Mouse (Mus musculus) liver, embryonic 13.5 days (tissue): ENCODE measurements around the gene Clcf1. TPM values are rescaled to one million over a fixed set of nuclear protein-coding genes. Genes with fewer than 3 reads are reported as not detected.

Experiments used
- ATAC-seq: fragments of 200-750 bp; cut with Nextera tagmentation; 2 replicates; pipeline ENCODE4 v1.8.0; 2017; ENCODE audit warnings: low read depth, mild to moderate bottlenecking, moderate number of reproducible peaks, moderate library complexity
- DNase-seq: peaks from one replicate; pipeline ENCODE4 v3.0.0; 2022
- H3K27ac ChIP-seq: fragments of 300-500 bp; sonication (generic); 2 replicates; pipeline ENCODE4 v1.5.1; 2015; ENCODE audit warnings: moderate library complexity, mild to moderate bottlenecking, inconsistent platforms
- H3K27me3 ChIP-seq: fragments of 300-500 bp; sonication (generic); 2 replicates; pipeline ENCODE4 v1.6.1; 2015; ENCODE audit warnings: mild to moderate bottlenecking, inconsistent platforms
- H3K36me3 ChIP-seq: fragments of 300-500 bp; sonication (generic); 2 replicates; pipeline ENCODE4 v1.6.1; 2015; ENCODE audit warnings: mild to moderate bottlenecking, inconsistent platforms
- H3K4me1 ChIP-seq: fragments of 300-500 bp; sonication (generic); replicated peaks from 2 replicates; pipeline ENCODE4 v1.6.1; 2015; ENCODE audit warnings: inconsistent platforms
- H3K4me2 ChIP-seq: fragments of 300-500 bp; sonication (generic); 2 replicates; pipeline ENCODE4 v1.6.1; 2015; ENCODE audit warnings: inconsistent platforms, mild to moderate bottlenecking, moderate library complexity
- H3K4me3 ChIP-seq: fragments of 300-500 bp; sonication (generic); replicated peaks from 2 replicates; pipeline ENCODE4 v1.5.1; 2015; ENCODE audit warnings: mild to moderate bottlenecking, inconsistent platforms
- H3K9ac ChIP-seq: fragments of 300-500 bp; sonication (generic); 2 replicates; pipeline ENCODE4 v1.6.1; 2015; ENCODE audit warnings: mild to moderate bottlenecking, inconsistent platforms
- H3K9me3 ChIP-seq: fragments of 300-500 bp; sonication (generic); replicated peaks from 2 replicates; pipeline ENCODE4 v1.6.1; 2016; ENCODE audit warnings: inconsistent platforms
- WGBS: fragments of 180-500 bp; shearing (Covaris S2); methylation state at CpG from one replicate; pipeline ENCODE4 v1.1.7; 2015; ENCODE audit not compliant: insufficient replicate concordance; 5-methylcytosine and 5-hydroxymethylcytosine counted together
- polyA plus RNA-seq: library from polyadenylated mRNA; unstranded; fragments of >200 nt; fragmentation: Nextera tagmentation; extraction: Ambion mirVana; gene quantifications from 2 replicates; pipeline ENCODE4 v1.2.1, GENCODE M21; 2015

Gene Clcf1
- polyA plus RNA-seq, 1 experiment from 2014 or later = 0.35 TPM

GRCm38 (mm10) chr19:4181892-4182291, 32.1 kb upstream of the Clcf1 start:
- no peak overlapping the region for H3K27ac ChIP-seq
- H3K4me2 ChIP-seq = no peak overlapping the region
- no peaks in the 10 kb centered on the region for H3K9me3 ChIP-seq
- H3K4me1 ChIP-seq = peaks cover 22% of the 10 kb centered on the region
- H3K36me3 ChIP-seq = no peaks in the 10 kb centered on the region
- H3K4me3 ChIP-seq = no peak overlapping the region
- DNase-seq (no peak), ATAC-seq (no peak)
- 42% methylated on average over 3 of the region's 3 CpGs for WGBS
- no peaks in the 10 kb centered on the region for H3K27me3 ChIP-seq
- H3K9ac ChIP-seq = no peak overlapping the region

GRCm38 (mm10) chr19:4183689-4184088, 30.3 kb upstream of the Clcf1 start:
- ATAC-seq = no peak
- no peak overlapping the region for H3K4me2 ChIP-seq
- WGBS = 63% methylated on average over 2 of the region's 2 CpGs
- no peak overlapping the region for H3K9ac ChIP-seq
- H3K36me3 ChIP-seq = no peaks in the 10 kb centered on the region
- no peaks in the 10 kb centered on the region for H3K27me3 ChIP-seq
- no peak overlapping the region for H3K27ac ChIP-seq
- H3K4me3 ChIP-seq = no peak overlapping the region
- H3K9me3 ChIP-seq = no peaks in the 10 kb centered on the region
- H3K4me1 ChIP-seq = peaks cover 22% of the 10 kb centered on the region
- no peak for DNase-seq

- ATAC-seq = peak; percentile 46
- Histone ChIP-seq H3K9ac (no peak overlapping the region), H3K9me3 (no peaks in the 10 kb centered on the region), H3K36me3 (no peaks in the 10 kb centered on the region), H3K27me3 (no peaks in the 10 kb centered on the region), H3K4me3 (no peak overlapping the region), H3K27ac (peak overlapping the region; percentile 68), H3K4me1 (peaks cover 25% of the 10 kb centered on the region), H3K4me2 (peak overlapping the region; percentile 28; the same call in 1 of the 2 replicates)
- no peak for DNase-seq
- WGBS = 28% methylated on average over 15 of the region's 15 CpGs
These were observed 28.8 kb upstream of the Clcf1 start for GRCm38 (mm10) chr19:4184976-4185975.

DNA sequence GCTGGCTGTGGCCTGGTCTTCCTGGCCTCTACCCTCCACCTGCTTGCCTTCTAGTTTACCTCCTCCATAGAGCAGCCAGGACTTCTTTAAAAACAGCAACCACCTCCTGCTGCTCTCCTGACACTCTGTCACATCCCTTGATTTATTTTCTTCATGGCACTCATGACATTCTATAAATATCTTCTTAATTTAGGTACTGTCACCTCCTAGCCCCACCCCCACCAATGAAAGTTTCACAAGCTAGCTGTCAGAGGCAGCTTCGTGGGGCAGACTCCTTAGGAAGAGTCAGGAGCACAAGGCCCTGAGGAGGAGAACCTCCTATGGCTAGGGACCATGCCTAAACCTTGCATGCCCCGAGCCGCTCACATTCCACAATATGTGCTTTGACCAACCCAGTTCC, 26.7 kb upstream of the Clcf1 start:
- peaks cover 35% of the 10 kb centered on the region for H3K4me1 ChIP-seq
- H3K27me3 ChIP-seq = no peaks in the 10 kb centered on the region
- no peak overlapping the region for H3K27ac ChIP-seq
- H3K4me2 ChIP-seq = no peak overlapping the region
- H3K9me3 ChIP-seq = no peaks in the 10 kb centered on the region
- ATAC-seq (no peak), DNase-seq (no peak)
- H3K4me3 ChIP-seq = no peak overlapping the region
- H3K9ac ChIP-seq = no peak overlapping the region
- 72% methylated on average over 3 of the region's 3 CpGs for WGBS
- H3K36me3 ChIP-seq = no peaks in the 10 kb centered on the region

DNA sequence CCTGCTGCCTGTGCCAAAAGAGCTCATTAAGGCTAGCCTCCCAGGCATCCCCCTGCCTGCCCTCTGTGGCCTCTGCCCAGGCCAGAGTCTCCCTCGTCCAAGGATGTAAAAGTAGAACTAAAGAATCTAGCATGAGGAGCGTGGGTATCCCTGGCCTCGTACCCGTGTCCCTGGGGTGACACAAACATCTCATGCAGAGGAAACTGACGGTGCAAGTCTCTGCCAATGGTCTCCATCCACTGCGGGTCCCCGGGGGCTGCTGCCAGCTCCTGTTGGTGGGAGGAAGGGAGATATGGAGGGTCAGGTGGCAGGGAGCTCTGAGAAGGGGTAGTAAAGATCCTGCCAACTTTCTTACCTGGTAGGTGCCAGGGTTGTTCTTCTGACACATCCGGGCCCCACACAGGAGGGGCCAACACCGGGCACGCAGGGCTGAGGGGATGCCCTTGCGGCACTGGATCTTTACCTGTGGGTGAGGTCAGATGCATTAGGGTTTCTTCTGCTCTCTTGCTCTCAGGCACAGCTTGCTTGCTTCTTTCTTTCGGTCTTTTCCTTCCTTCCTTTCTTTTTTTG, 24.9 kb upstream of the Clcf1 start:
- H3K4me3 ChIP-seq = no peak overlapping the region
- peaks cover 53% of the 10 kb centered on the region for H3K4me1 ChIP-seq
- DNase-seq (no peak), ATAC-seq (no peak)
- no peak overlapping the region for H3K27ac ChIP-seq
- H3K27me3 ChIP-seq = no peaks in the 10 kb centered on the region
- no peaks in the 10 kb centered on the region for H3K9me3 ChIP-seq
- WGBS = 86% methylated on average over 12 of the region's 12 CpGs
- H3K36me3 ChIP-seq = peaks cover 12% of the 10 kb centered on the region
- no peak overlapping the region for H3K4me2 ChIP-seq
- H3K9ac ChIP-seq = no peak overlapping the region

DNA sequence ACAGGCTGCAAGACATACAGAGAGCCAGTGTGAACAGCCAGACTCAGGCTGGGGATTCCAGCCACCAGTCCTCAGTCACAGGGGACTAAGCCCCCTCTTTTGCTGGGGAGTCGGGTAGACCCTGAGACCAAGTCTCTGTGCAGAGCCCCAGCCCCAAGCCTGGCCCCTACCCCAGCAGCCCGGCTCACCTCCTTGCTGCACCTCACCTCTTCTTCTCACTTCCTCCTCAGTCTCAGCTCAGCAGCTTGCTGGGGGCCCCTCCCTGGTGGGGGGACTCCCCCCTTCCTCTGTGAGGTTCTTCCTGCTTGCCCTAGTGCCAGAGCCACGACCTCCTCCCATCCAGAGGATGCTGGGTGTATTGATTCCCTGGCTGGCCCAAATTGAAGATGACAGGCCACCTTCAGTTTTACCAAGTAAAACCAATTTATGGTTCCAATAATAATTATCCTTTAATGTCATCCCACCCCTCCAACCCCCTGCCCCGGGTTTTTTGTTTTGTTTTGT, 23.2 kb upstream of the Clcf1 start, which contains the start of gene Tbc1d10c:
Tbc1d10c (minus strand) TSS at position 454 of the 504 bp plus-strand sequence.
- Histone ChIP-seq H3K9me3 (no peaks in the 10 kb centered on the region), H3K9ac (peak within 1 kb of the TSS; percentile 97), H3K27me3 (no peaks in the 10 kb centered on the region), H3K36me3 (peaks cover 29% of the 10 kb centered on the region), H3K27ac (peak within 1 kb of the TSS; percentile 91), H3K4me3 (peak within 1 kb of the TSS; percentile 93), H3K4me1 (peaks cover 56% of the 10 kb centered on the region), H3K4me2 (peak within 1 kb of the TSS; percentile 90)
- ATAC-seq = no peak
- 26% methylated on average over 4 of the region's 4 CpGs for WGBS
- DNase-seq = no peak

GRCm38 (mm10) chr19:4191528-4192250, 22.3 kb upstream of the Clcf1 start, which contains the start of gene Ppp1ca:
Ppp1ca (plus strand) TSS chr19:4192065.
- 3% methylated on average over 38 of the region's 47 CpGs for WGBS
- Histone ChIP-seq H3K9ac (peak within 1 kb of the TSS; percentile 97), H3K36me3 (peaks cover 37% of the 10 kb centered on the region), H3K27ac (peak within 1 kb of the TSS; percentile 91), H3K4me2 (peak within 1 kb of the TSS; percentile 90), H3K27me3 (no peaks in the 10 kb centered on the region), H3K4me1 (peaks cover 60% of the 10 kb centered on the region), H3K9me3 (no peaks in the 10 kb centered on the region), H3K4me3 (peak within 1 kb of the TSS; percentile 93)
- peak; percentile 93 for ATAC-seq
- DNase-seq = peak; percentile 95

- peaks cover 45% of the 10 kb centered on the region for H3K36me3 ChIP-seq
- peak overlapping the region; percentile 90 for H3K4me2 ChIP-seq
- peaks cover 68% of the 10 kb centered on the region for H3K4me1 ChIP-seq
- ATAC-seq (peak; percentile 62), DNase-seq (no peak)
- H3K9ac ChIP-seq = peak overlapping the region; percentile 97
- H3K4me3 ChIP-seq = peak overlapping the region; percentile 93
- WGBS = under 1% methylated on average over 51 of the region's 52 CpGs
- H3K27me3 ChIP-seq = no peaks in the 10 kb centered on the region
- peak overlapping the region; percentile 91 for H3K27ac ChIP-seq
- H3K9me3 ChIP-seq = no peaks in the 10 kb centered on the region
These were observed 21.6 kb upstream of the Clcf1 start for GRCm38 (mm10) chr19:4192251-4192985.

DNA sequence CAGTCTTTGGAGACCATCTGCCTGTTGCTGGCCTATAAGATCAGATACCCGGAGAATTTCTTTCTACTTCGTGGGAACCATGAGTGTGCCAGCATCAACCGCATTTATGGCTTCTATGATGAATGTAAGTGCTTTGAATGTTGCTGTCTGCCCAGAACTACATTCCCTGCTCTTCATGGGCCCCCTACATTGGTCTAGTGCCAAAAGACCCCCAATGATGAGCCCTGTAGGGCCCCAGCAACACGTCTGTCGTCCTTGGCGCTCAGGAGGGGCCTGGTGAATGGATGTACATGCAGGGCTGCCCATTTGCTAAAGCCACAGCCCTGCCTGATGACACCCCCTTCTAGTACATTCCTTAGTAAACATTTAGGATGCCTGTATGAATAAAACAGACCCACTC, 20.9 kb upstream of the Clcf1 start:
- Histone ChIP-seq H3K27me3 (no peaks in the 10 kb centered on the region), H3K27ac (peak overlapping the region; percentile 91), H3K4me1 (peaks cover 73% of the 10 kb centered on the region), H3K4me2 (peak overlapping the region; percentile 90), H3K9ac (peak overlapping the region; percentile 97), H3K36me3 (peaks cover 52% of the 10 kb centered on the region), H3K9me3 (no peaks in the 10 kb centered on the region), H3K4me3 (peak overlapping the region; percentile 93)
- ATAC-seq = no peak
- no peak for DNase-seq
- 50% methylated on average over 6 of the region's 6 CpGs for WGBS

DNA sequence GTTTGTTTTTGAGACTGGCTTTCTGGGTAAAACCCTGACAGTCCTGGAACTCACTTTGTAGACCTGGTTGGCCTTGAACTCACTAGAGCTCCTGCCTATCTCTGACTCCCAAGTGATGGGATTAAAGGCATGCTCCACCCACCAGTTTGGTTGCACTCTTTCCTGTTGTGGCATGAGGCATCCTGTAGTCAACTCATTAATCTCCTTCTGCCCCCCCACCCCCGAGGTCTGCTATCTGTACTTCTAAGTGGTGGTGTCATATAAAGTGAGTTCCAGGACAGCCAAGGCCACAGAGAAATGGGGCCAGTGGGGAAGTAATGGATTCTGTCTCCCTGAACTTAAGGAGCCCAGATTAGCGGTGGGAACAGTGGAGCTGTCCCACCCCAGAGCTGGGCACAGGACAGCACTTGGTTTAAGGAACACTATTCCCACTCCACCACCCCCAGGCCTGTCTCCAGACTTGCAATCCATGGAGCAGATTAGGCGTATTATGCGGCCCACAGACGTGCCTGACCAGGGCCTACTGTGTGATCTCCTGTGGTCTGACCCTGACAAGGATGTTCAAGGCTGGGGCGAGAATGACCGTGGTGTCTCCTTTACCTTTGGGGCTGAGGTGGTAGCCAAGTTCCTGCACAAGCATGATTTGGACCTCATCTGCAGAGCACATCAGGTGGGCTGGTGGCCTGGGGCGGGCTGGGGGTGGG, 19.9 kb upstream of the Clcf1 start:
- no peak for DNase-seq
- peak overlapping the region; percentile 91; the same call in 1 of the 2 replicates for H3K27ac ChIP-seq
- peak overlapping the region; percentile 97 for H3K9ac ChIP-seq
- WGBS = 71% methylated on average over 8 of the region's 8 CpGs
- H3K4me3 ChIP-seq = no peak overlapping the region
- H3K27me3 ChIP-seq = no peaks in the 10 kb centered on the region
- peaks cover 61% of the 10 kb centered on the region for H3K36me3 ChIP-seq
- peak overlapping the region; percentile 90 for H3K4me2 ChIP-seq
- no peaks in the 10 kb centered on the region for H3K9me3 ChIP-seq
- H3K4me1 ChIP-seq = peaks cover 79% of the 10 kb centered on the region
- ATAC-seq = no peak
